Mouse (Mus musculus): ENCODE results near the gene Ccdc9b.

The Ccdc9b gene

GRCm38 (mm10) chr2:118708472-118708871 is 54.0 kb downstream of the Ccdc9b start:
- no peak for DNase-seq

- no peak for DNase-seq
Observed at GRCm38 (mm10) chr2:118706436-118706835, 56.0 kb downstream of the Ccdc9b start.
